Mouse (Mus musculus) heart, postnatal 14 days (tissue): ENCODE results near the gene B3gnt8. TPM values are rescaled to one million over a fixed set of nuclear protein-coding genes. Genes with fewer than 3 reads are reported as not detected.

Experiments
- DNase-seq, 2 experiments: peaks; one replicate each; pipeline ENCODE4 v3.0.0; 2021 to 2022
- intact Hi-C: fragments of 180-260 bp; cut with DNase I; formaldehyde crosslinking; loops from one replicate; pipeline ENCODE4 v1.15.1; 2025
- total RNA-seq, 2 experiments: library from RNA; stranded (reverse); gene quantifications; 2 replicates each; pipeline ENCODE4 v1.2.3; 2021

Gene B3gnt8
- total RNA-seq, 2 experiments from 2014 or later, result 4.9 to 5.8 TPM

DNA sequence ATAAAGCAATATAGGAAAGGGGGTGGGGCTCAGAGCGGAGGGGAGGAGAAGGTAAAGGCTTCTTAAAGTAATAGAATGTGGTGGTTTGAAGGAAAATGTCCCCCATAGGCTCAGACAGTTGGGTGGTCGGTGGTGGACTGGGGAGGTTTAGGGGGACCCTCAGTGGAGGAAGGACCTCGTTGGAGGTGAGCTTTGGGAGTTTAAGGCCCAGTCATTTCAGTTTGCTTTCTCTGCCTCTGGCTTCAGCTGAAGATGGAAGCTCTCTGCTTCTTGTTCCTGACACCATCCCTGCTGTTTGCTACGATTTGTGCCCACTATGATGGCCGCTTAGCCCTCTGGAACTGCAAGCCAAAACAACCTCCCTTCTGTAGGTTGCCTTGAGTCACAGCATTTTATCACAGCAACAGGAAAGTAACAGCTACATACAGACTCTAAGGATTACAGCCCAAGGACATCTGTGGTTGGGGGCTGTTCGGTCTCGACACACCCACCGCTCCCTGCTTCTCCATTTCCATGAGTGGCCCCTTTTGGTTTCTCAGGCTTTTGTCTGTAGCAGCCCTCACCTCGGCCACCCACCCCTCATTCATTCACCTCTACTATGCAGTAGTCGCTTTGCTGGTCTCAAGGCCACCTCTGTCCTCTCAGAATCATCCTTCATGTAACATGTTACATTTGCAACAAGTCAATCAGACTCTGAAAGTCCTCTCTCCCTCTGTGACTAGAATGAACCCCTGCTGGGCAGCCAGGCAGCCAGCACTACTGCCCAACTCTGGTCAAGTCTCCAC, 8.9 kb upstream of the B3gnt8 start:
- intact Hi-C loops, result no loop called here

DNA sequence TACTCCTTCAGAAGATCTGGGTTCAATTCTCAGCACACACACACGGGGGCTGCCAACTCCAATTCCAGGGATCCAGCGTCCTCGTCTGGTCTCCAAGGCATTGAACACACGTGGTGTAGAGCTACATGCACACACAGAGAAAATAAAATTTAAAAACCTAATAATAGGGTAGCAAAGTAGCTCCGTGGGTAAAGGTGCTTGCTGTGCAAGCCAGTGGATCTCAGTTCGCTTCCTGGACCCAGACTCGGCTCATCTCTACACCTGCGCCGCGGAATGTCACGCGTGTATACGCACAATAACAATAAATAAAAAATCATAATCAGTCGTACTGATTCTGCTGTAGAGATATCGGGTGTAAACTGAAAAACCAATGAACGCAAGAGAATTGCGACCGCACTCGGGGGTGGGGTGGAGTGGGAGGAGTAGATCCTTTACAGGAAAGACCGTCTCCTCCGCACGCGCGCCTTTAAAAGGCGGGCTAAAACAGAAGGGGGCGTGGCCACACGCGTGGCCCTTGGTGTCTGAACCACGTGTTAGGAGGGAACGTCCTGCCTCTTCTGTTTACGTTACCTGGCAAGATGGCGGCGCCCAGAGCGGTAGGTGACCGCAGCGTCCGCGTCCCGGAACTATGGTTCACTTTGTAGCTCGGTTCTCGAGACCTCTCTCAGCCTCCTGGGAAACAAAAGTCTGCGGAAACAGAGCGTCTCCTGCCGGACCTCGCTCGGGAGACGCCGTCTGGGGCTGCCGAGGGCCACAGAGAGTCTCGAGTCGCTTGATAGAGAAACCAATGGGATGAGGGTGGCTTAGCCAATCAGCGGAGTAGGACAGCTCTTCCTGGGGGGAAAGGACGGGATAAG, 7.4 kb upstream of the B3gnt8 start, which contains the start of gene Dmac2:
Dmac2 (plus strand) TSS at position 550 of the 857 bp plus-strand sequence.
- intact Hi-C loops, result no loop called here
- peak; percentile 89 to 94 for DNase-seq

More for the DNA sequence above, 8.9 kb upstream of the B3gnt8 start:
- DNase-seq, result no peak

DNA sequence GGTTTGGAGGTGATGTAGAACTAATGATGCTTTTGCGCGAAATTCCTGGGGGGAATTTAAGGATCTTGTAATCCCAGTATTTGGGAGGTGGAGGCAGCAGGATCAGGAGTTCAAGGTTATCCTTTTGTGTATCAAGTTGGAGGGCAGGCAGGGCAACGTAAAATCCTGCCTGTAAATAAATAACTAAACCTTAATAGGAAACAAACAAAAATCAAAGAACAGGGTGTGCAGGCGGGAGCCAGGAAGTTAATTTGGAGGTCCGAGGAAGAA, 6.8 kb upstream of the B3gnt8 start:
- intact Hi-C loops, result no loop called here
- no peak for DNase-seq

DNA sequence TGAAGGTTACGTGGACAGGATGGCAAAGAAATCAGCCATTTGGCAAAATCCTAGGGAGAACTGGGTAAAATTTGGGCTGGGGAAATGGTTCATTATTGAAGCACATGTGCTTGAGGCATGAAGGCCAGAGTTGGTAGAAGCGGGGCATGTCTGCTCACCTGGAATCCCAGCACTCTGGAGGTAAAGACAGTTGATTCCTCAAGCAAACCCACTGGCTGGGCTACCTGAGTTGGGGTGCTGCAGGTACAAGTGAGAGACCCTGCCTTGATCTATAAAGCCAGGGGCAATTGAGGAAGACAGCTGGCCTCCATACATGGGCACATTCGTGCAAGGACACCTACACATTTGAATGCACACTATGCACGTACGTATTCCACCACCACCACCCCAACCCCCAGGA, 6.4 kb upstream of the B3gnt8 start:
- intact Hi-C loops, result no loop called here
- DNase-seq, result no peak

DNA sequence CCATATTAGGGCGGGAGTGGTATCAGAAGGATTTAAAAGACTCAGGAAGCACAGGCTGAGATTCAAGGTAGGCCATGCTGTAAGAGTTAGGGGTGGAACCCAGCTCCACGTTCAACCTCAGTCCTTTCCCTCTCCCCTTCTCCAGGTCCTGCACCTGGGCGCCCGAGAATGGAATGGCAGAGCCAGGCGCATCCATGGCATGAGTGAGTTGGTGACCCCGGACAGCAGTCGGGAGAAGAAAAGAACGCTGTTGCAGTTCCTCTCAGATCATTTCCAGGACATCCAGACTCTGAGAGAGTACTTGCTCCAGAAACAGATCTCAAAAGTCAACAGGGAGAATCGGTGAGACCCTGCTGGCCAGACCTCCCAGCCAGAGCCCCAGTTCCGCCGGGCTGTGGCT, 5.7 kb upstream of the B3gnt8 start:
- peak in 1 of 2 experiments; percentile 0 for DNase-seq
- intact Hi-C loops, result no loop called here

DNA sequence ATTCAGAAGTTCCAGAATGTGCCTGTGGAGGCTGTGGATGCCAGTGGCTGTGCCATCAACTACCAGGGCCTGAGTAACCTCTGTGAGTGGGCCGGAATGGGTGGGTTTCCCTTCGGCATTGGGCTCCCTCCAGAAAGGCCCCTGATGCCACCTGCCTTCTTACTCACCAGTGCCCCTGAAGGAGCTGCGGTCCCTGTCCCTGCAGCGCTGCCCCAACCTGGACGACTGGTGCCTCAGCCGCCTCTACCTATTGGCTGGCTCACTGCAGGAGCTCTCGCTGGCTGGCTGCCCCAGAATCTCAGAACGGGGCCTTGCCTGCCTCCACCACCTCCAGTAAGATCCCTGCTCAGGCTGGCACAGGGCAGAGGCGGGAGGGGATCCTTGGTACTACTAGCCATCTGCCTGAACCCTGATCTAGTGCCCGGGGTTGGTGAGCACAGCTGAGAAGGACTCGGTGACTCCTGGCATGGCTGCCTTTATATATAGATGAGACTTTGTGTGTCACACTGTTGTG, 2.5 kb upstream of the B3gnt8 start:
- intact Hi-C loops, result no loop called here
- no peak for DNase-seq

DNA sequence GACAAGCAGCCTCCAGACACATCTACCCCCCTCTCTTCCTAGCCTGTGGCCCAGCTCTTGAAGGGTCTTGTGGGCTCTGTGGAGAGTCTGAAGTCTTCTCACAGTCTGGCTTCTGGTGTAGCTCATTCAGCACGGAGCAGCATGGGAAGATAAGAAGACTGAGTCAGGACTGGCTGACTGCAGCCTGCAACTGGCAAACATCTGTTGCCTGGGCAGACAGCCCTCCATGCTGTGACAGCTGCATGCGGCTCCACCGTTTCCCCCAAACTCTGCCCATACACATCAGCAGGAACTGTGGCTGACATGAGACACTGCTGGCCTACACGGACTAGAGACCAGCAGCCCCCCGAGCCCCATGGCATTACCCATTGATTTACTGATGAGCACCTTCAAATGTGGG, 1.6 kb upstream of the B3gnt8 start:
- intact Hi-C loops, result loop anchor here (5.0 kb wide), 2 partner anchors 127 to 738 kb away; partner anchors contain the start of gene Hnrnpul1
- peak; percentile 69 to 74 for DNase-seq

DNA sequence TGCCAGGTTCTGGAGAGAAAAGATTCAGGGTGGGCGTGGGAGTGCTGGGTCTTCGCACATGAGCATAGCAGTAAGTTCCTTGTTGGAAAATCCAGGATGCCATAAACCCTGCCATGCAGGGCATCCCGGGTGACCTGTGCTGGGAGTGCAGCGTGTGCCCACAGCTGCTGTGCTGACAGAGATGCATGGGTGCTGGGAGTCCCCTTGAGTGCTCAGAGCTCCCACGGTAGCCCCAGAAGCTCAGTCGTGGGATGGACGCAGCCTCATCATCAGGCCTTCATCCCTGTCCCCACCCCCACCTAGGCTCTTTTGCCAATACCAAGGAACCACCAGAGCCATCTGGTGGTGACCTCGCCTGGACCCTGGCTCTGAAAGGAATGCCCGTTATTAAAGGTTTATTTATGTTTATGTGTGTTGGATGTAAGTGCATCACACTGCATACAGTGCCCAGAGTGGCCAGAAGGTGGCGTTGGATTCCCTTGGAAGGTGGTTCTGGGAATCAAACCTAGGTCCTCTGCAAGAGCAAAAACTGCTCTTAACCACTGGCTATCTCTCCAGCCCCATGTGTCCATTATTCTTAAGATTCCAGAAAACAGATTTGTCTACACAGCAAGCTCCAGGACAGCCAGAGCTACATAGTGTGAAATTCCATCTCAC, 732 bp upstream of the B3gnt8 start:
- peak in 1 of 2 experiments; percentile 48 for DNase-seq
- intact Hi-C loops, result loop anchor here (5.0 kb wide), 2 partner anchors 127 to 738 kb away; partner anchors contain the start of gene Hnrnpul1

DNA sequence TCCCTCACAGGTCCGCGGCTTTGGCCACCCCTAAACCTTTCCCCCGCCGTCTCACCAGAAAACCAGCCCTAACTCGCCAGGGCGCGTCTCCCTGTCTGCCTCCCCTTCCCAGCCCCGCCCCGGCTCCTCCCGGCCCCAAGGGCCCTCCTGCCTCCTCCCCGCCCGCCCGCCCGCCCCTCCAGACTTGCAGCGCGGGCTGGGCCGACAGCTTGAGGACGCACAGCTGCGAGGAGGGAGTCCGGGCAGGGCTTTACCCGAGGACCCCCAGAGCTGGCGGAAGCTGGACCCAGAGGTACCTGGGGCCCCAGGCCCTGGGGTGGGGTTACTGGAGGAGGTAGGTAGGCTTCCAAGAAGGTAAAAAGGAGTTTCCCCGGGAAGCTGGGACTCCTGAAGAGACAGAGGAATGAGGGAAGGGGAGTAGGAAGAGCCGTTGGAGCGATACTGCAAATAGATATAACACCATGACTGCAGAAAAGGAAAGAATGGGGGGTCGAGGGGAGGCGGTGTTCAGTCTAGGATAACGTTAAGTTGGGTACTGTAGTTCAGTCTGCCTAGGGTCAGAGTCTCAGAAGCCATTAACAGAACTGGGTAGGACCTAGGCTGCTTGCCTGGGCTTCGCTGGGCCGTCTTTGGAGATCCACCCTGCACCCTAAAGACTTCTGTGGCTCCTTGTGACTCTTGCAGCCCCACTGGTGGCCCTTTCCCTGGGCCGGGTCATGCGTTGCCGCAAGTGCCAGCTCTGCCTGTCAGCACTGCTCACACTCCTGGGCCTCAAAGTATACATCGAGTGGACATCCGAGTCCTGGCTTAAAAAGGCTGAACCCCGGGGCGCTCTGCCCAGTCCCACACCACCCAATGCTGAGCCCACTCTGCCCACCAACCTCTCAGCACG, 1.2 kb downstream of the B3gnt8 start:
- intact Hi-C loops, result loop anchor here (5.0 kb wide), 2 partner anchors 125 to 740 kb away; partner anchors contain the start of gene Hnrnpul1
- peak; percentile 78 to 86 for DNase-seq

DNA sequence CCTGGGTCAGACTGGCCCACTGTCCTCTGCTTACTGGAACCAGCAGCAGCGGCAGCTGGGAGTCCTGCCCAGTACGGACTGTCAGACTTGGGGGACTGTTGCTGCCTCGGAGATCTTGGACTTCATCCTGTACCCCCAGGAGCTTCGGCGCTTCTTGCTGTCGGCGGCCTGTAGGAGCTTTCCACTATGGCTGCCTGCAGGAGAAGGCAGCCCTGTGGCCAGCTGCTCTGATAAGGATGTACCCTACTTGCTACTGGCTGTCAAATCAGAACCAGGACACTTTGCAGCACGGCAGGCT, 1.8 kb downstream of the B3gnt8 start:
- intact Hi-C loops, result loop anchor here (5.0 kb wide), 2 partner anchors 124 to 741 kb away; partner anchors contain the start of gene Hnrnpul1
- DNase-seq, result no peak

DNA sequence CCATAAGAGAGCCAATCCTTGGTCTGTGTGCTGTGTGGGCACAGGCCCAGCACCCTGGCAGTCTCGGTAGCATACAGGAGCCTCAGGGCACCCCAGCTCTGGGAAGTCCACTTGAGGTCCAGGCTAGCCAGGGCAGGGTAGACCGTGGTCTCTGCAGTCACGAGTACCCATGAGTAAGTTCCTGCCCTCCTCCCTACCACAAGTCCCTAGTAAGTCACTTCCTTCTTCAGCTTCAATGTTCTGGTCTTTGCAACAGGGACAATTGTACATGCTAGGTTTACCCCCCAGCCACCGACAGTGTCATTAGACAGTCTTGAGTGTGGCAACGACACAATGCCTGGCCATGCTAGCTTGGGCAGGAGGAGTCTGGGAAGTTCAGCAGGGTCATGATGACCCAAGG, 6.2 kb downstream of the B3gnt8 start:
- DNase-seq, result no peak
- intact Hi-C loops, result no loop called here

DNA sequence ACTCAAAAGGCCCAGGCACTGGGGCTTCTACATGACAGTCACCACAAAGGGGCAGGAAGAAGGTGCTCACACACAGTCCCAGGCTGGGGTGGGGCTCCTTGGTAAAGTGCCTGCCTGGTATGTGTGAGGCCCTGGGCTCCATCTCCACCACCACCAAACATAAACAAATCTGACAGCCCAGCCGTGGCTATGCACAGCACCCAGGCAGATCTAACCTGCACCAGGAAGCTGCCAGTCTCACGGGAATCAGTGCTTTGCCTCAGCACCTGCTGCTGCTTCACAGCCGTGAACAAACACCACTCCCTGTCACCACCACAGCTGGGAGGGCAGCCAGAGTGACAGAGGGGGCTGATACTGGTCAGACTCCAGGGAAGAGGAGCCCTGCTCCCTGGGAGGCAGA, 9.9 kb downstream of the B3gnt8 start:
- DNase-seq, result no peak
- intact Hi-C loops, result no loop called here

DNA sequence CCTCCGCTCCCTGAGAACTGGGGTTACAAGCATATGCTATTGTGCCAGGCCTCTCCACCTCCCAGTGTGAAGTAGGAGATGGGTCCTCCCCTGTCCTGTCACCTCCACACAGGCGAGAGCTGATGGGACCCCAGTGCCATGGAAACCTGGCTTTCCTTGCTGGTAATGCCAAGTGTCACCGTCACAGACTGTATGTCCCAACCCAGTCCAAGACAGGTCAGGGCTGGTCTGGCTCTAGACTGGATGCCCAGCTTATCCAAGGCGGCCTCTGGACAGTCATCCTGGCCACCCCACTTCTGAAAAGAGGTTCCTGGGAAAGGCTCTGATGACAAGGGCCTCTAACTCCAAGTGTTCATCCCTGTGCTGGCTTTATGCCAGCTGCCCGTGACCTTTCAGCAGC, 10.6 kb downstream of the B3gnt8 start:
- intact Hi-C loops, result no loop called here
- no peak for DNase-seq

DNA sequence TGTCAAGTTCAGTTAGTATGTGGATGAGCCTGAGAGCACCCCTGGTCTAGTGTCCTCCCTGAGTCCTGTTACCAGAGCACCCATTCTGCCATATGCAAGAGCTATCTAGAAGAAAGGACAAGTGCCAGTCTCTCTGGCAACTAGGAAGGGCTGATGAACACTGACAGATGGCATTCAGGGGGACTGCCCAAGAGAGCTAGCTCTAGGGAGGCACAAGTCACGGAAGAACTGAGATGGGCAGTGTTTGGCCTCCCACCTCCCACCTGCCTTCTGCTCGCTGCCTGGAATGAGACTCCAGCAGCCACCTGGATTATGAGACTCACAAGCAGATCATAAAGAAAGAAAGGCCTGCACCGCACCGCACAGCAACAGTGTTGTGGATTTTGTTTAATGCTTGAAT, 13.3 kb downstream of the B3gnt8 start:
- no peak for DNase-seq
- intact Hi-C loops, result no loop called here

DNA sequence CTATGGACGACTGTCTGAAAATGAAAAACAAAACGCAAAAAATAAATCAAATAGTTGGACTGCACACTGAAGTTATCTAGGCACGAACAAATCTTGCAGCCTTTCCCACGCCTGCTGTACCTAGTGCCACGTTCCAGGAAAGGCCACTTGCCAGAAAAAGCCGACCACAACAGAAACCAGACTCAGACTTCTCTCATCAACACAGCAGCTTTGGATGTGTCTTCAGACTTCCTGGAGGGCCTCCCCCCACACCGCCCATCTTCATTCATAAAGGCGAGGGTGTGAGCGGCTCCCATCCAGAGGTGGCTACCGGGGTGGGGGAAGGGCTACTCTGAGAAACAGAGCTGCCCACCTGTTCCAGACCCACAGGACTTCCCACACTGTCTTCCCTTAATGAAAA, 17.7 kb downstream of the B3gnt8 start:
- no peak for DNase-seq

DNA sequence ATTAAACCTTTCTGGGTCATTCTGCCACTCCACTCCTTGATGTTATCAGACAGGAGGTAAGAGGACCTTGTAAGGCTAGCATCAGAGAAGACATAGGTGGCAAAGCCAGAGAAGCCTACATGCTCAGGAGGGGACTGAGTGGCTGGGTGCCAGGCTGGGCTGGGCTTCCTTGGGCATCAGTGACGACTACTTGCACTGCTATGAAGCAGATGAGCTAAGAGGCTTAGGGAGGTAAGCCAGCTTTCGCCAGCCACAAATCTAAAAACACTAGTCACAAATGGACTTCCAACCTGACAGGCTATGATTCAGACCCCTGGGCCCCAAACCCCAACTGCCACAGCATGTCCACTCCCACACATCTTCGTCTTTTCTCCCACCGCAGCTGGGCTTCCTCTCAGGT, 18.2 kb downstream of the B3gnt8 start:
- no peak for DNase-seq

More for the DNA sequence above, 17.7 kb downstream of the B3gnt8 start:
- intact Hi-C loops, result no loop called here

DNA sequence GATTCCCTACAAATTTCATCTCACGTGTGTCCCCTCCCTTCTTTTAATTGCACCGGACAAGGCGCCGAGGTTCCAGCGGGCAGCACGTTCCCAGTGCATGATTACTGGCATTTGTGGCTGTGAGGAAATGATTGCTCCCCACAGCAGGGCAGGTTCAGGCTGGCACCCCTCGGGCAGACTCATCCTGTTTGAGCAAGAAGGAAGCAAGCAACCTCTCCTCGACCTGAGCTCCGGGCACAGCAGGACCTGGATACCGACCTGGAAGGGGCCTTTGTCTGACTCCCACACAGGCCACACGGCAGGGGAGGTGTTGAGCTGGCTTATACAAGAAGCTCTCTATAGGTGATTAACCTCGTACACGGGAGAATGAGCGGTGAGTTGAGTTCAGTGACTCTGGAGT, 18.6 kb downstream of the B3gnt8 start:
- DNase-seq, result no peak
- intact Hi-C loops, result no loop called here

More for the DNA sequence above, 18.2 kb downstream of the B3gnt8 start:
- intact Hi-C loops, result no loop called here

DNA sequence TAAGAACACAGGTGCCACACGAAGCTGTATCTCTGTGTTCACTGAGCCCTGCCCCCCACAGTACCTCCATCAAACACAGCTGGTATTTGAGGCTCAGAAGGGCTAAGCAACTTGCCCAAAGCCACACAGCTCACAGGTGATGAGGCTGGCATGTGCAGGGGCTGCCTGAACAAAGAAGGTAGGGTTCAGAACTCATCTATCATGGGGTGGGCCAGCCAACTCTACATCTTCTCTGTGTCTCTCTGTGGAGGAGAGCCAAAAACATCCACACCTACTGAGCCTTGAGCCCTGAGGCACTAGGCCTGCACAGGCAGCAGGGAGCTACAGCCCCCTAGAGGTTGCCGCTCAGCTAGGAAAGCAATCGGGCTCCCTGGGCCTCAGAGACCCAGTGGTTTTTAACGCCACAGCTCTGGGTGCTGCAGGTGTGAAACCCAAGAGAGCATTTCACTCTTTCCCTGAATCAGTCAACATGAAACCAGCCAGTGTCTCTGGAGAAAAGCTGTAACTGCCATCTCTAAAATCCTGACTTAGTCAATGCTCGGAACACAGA, 21.2 kb downstream of the B3gnt8 start:
- no peak for DNase-seq
- intact Hi-C loops, result no loop called here

DNA sequence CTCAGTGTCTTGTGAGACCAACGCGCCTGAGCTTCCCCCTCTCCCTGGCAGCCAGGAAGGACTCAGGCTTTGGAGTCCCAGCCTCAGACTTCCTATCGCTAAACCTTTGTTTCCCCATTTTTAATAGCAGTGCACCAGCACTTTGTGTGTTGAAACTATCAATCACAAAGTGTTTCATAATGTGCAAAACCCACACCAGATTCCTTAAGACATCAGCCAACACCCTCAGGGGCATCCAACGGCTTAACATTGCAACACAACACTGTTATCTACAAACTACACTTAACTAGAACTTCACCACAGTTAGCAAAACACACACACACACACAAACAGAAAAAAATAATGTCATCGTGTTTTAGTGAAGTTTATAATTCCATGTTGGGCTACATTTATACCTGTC, 23.4 kb downstream of the B3gnt8 start:
- intact Hi-C loops, result no loop called here
- DNase-seq, result no peak

DNA sequence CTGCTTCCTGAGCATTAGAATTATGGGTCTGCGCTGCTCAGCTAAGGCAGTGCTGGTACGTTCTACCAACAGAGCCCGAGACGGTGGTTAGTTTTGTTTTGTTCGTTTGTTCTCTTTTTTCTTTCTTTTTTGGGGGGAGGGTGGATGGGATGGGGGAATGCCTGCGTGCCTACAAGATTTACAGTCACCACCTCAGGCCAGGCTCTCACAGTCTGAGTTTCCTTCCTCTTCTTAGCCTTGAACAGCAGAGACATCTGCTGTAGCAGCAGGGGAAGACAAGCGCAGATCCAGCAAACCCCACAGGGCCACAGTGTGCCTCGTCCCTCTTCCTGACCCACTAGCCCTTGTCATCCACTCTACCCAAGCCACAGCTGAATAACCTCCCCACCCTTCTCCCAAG, 24.8 kb downstream of the B3gnt8 start:
- intact Hi-C loops, result no loop called here
- DNase-seq, result no peak
